Mouse (Mus musculus): ENCODE data around the gene Htr2c.

Gene Htr2c

DNA sequence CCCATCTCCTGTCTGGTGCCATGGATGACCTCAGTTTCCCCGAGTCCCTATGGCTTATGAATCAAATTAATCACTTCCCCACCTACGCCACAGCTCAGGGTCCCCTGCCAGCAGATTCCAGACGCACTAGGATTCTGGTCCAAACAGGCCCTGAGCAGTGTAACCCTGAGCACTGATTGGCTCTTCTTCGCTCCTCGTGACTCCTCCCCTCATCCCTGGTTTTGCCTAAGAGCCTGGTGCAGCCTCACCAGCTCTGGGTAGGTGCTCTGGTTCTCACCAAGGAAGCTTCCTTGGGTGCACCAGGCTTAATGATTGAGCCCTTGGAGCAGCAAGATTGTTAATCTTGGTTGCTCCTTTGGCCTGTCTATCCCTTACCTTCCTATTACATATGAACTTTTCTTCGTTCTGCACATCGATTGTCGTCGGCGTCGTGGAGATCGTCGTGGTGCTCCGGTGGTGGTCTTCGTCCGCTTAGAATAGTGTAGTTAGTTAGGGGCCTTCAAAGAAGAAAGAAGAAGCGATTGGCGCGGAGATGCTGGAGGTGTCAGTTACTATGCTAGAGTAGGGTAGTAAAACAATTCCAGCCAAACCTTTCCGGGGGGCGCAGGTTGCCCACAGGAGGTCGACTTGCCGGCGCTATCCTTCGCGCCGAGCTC is at the start of gene Htr2c:
Htr2c (plus strand) TSS at position 256 of the 656 bp plus-strand sequence.
- in situ Hi-C loops (cut with MboI, MseI): no loop called here

DNA sequence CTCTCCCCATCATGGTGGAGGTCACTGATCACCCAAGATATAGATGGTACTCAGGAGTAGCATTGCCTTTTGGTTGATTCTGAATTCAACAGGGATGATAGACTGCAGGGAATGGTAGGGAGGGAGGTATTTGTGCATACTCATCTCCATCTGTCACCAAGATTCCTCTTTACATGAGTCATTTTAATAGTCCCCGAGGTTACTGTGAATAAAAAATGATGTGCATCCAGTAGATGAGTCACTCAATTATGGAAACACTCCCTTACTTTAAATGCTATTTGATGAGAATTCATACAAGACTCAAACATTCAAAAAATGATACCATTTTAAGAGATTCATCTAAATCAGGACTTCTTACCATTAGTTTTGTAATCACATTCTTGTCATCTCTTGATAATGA is 34.1 kb upstream of the Htr2c start:
- in situ Hi-C loops (cut with MboI, MseI): no loop called here

DNA sequence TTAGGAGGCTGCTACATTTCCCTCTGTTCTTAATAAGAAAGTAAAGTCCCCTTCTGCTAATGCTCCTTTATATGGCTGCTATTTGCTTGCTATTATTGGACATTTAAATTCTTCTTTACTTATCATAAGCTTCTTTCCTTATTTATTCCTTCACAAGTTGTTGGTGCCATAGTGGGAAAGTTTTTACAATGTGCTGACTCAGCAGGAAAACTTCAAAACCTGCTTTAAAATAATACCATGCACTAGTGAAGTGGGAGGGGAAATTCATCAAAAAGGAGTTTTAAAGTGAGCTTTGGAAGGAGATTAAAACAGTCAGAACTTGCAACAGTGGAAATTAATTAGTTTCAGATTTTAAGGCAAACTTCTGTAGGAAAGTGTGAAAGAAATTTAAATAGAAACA is 26.0 kb upstream of the Htr2c start:
- in situ Hi-C loops (cut with MboI, MseI): no loop called here

DNA sequence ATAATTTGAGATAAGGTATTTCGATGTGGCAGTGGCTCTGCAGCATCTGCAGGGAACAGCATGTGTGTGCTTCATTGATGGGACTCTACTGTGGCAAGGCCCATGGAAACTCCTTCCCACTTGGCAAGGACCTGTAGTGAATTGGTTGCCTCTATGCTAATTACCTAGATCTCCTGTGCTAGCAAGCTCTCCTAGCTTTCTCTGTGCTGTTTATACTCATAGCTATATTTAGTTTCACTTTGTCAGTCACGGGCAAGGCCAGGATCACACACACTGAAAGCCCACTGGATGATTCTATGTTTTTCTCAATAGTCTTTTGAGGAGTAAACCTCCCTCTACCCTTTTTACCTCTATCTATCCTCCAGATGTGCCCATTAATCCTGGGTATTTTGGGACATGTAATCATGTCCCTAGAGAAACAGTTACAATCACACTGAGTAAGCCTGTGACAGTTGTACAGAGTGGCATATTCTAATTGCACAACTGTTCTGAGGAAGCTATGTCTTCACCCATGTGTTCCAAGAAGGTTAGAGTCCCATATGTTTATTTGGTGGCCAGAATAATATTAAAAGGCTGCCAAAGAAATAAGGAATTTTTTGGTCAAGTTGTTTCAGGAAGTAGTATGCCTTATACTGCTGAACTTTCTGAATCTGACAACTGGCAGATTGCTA is 16.0 kb upstream of the Htr2c start:
- in situ Hi-C loops (cut with MboI, MseI): no loop called here

DNA sequence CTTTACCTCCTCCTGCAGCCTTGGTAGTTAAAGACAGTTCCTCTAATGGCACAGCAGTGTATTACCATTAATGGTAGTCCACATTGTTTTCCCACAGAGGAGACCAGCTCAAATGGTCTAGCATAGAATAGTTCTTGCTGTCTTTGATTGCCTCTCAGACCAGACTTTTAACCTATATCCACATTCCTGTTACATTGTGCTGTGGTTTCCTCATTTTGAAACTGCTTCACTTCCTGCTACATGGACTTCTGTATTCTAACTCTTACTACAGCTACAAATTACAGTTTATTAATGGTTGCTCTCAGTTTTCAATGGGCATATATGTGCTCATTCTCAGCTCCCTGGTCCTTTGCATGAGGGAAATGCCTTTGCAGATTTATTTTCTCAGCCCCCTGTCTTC is 15.3 kb upstream of the Htr2c start:
- in situ Hi-C loops (cut with MboI, MseI): no loop called here

DNA sequence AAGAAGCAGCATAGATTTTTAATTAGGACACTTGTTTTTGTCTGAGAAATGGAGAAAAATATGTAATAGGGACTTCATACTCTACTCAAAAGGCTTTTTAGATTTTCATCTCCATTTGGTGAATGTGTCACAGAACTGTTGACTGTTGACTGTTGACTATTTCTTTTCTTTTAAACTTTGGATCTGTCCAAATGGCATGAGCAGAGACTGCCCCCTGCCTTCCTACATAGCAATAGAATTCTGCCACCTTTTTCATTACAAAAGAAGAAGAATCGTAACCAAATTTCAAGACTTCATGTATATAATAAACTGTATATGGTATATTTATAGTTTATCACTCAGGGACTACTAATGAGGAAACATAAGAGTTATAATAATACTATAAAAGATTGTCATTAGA is 3.7 kb upstream of the Htr2c start:
- in situ Hi-C loops (cut with MboI, MseI): no loop called here

DNA sequence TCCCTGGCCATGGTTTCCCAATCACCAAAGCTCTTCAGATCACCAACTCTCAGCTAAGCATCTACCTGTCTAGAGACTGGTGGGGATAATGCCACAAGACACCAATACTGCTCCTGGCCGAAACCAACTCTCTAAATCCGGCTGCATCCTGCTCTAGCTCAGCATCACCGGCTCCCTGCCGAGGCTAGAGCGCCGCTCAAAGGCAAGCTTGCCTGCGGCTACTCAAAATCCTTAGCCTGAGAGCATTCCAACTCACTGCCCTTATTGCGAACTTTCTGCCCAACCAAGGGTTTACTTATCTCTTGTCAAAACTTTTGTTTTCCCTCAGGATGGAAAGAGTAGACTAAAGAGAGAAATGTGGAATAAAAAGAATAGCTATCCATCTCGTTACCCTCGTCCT is 2.4 kb upstream of the Htr2c start:
- in situ Hi-C loops (cut with MboI, MseI): no loop called here

DNA sequence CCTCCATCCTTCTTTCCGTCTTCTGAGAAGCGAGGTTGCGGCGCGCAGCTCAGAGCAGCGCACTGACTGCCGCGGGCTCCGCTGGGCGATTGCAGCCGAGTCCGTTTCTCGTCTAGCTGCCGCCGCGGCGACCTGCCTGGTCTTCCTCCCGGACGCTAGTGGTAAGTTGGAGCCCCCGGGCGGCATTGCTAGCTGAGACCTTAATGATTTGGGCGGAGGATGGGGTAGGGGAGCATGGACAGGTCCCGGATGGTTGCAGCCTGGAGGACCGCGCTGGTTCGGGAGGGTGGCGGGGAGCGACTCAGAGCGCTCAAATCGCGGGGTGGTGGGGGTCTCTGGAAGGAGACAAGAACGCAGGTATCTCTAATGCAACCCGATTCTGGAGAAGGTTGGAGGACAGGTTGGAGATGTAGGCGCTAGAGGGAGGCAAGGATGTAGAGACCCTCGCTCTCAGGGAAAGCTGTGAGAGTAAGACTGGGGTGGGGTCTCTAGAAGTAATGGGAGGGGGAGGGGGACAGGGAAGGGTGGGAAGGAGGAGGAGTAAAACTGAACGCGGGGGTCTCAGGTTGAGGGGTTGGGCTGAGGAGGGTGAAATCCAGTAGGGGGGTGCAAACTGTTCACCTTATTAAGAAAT is 718 bp downstream of the Htr2c start:
- in situ Hi-C loops (cut with MboI, MseI): no loop called here

DNA sequence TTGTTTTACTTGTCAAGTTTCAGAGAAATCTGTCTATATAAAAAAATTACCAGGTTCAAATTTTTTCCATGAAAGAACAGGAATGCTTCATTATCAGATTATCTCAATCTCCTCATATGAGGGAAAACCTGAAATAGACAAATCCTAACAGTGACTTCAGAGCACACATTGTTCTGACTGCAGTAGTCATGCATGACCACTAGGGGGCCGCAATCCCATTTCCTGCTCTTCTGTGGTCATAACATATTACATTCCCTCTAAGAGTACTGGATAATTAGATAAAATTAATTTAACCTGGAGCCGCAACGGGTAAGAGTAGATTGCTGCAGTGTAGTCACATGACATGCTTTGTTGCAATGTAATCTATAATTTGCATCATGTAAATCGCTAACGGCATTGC is 17.6 kb downstream of the Htr2c start:
- in situ Hi-C loops (cut with MboI, MseI): no loop called here

DNA sequence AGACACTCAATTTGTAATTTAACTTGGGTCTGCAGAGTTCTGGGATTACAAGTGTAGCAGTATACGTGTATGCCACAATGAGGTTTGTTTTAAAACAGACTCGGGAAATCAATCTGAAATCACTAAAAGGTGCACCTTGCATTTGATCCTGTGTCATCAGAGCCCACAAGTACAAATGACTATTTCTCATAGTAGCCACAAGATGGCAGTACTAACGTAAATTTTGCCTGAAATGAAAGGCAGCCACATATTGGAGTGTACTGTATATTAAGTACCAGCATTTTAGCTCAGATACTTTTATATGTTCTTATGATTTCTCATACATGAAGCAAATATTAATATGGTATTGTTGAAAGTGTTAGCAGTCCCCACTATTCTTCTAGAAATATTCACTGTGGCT is 93.4 kb downstream of the Htr2c start:
- in situ Hi-C loops (cut with MboI, MseI): loop anchor here (5.0 kb wide), 1 partner anchor 557 kb away; no protein-coding TSS in a partner anchor

DNA sequence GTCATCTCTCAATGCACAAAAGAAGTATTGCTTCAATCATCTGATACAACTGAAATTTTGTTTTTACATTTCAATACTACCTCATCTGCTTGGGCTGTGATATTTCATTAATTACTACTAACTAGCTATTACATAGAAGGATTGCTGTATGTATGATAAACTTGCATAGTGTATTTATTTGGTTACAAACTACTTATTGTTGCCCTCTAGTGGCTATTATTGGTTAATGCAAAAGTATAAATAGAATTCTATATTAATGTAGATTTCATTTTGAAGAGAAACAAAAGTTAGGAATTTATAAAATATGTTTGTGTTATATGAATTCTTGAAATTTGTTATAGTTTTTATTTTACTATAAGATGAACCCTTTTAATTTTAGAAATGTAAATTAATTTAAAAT is 109.3 kb downstream of the Htr2c start:
- in situ Hi-C loops (cut with MboI, MseI): no loop called here

DNA sequence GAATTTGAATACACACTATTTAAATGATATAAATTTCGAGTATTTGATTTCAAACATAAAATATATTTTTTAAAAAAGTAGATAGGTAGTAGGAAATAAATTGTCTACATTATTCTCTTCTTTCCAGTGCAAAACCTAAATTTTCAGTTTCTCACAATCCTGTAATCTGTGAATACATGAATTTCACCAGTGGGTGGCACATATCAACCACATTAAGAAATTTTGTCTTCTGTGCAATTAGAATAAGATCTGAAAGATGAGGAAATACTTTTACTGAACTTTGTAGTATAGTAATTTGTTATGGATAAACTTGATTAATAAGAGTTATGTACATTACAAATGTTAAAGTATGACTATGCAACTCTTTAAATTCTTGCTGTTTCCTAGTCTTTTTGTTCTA is 156.8 kb downstream of the Htr2c start:
- in situ Hi-C loops (cut with MboI, MseI): no loop called here

DNA sequence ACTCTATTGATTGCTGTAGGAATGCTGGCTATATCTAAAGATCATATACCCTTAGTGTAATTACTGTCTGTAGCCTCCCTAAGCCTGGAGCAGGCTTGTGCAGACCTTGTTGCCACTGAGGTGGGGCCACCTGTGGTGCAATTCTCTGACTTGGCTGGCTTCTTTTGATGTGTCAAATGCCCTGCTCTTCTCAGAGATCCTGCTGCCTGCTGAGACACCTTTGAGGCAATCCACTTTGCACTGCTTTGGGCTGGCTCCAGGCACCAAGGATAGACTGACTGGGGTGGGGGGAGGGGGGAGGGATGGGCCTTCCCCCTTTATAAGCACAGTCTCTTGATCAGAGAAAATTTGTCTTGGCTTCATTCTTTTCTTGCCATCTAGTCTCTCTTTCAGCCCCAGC is 252.9 kb downstream of the Htr2c start:
- in situ Hi-C loops (cut with MboI, MseI): no loop called here

DNA sequence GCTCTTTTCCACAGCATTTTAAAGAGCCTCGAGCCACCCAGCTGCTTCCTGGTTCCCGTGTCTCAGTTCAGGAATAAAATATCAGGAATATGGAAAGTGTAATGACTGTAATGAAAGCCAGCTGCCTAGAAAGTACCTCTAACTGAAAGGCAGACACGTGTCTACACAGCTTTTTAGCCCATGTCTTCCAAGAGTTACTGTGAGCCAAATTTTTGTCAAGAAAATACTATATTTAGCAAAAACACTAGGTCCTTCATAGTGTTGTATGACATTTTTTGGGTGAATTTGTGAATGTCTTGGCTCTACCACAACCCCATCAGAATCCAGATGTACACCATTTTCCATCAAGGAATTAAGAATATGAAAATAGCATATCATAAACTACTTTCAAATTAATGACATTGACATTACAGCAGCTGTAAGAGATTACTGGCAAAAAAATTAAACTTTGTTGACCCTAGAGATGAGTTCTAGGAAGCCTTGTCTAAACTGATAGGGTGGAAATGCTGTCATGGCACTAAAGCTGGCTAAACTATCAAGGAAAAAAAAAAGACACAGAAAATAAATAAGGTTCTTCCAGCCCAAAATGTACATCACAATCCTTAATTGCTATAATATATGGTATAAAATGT is 255.2 kb downstream of the Htr2c start:
- in situ Hi-C loops (cut with MboI, MseI): no loop called here

DNA sequence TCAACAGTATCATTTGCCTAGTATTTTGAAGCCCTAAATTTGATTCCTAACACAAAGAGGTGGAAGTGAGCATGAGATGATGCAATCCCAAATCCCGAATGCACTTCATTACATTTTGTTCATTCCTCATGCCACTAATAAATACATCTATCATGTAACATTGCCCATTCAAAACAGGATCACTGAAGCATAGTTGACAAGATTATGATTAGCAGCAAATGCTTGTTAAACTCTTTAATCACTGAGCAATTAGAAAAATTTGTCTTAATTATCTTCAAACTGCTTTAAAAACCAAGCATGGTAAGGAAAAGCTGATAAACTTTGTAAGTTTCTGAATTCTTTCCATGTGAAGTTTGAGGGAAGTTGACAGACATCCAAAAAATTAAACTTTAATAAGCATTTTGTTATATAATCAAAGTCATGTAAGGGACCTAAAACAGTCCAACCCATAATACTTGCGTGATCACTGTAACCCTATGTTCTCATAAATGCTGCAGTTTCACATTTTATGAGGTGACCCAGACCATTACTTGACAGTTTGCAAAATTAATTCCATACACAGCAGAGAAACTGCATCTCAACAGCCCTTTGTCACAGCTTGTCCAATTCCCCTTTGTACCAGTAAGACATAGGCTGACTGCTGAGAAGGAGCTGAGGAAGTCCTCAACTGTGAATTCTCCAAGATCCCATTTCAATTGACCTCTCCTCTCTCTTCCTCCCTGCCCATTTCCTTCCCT is 276.7 kb downstream of the Htr2c start:
- in situ Hi-C loops (cut with MboI, MseI): no loop called here

Data from T-helper 2 cell (primary cell).